Mouse (Mus musculus): ENCODE measurements around the gene Ppp1r21.

The Ppp1r21 gene

DNA sequence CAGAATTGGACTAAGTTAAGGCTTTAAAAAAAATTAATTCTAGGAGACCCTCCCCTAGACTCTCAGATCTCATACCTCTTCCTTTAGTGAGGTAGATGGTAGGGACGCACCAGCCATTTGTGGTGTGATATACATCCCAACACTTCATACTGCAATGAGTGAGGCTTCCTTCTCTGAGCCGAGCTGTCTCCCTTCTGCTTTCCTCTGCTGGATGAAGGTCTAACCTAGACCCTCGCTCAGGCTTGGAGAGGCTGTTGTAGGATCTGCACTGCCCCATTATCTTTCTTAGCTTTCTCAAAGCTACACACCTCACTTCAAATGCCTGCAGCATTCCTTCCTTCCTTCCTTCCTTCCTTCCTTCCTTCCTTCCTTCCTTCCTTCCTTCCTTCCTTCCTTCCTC is 83.8 kb downstream of the Ppp1r21 start:
- DNase-seq (ENCODE audit: low spot score in 2 of 2), result no peak

DNA sequence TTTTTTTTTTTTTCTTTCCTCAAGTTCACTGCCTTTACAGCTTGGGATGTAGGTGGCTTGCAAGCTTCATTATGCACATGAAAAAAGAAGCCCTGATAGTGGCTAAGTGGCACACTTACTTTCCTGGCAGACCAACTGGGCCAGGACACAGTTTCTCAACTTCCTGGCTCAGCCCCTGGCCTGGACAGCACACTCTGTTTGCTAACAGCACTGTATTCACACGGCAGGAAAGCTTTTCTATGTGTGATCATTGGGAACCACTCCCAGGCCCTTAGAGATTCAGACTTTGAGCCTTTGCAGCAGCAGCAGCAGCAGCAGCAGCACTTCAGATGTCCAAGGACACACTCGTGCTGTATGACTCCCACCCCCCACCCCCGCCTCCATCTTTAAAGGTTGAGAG is 84.3 kb downstream of the Ppp1r21 start:
- DNase-seq (ENCODE audit: low spot score in 2 of 2), result no peak

DNA sequence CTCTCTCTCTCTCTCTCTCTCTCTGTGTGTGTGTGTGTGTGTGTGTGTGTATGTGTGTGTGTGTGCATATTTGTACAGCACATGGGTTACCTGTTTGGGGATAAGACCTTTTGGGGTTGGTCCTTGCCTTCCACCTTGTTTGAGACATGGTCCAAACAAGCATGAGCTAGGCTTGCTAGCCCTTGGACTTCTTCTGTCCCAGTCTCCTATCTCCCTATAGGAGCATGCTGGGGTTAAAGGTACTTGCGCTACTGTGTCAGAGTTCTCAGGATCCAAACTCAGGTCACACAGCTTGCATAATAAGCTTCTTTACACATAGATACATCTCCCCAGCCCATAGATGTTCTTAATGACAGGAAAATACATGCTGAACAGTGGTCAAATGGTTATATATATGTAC is 84.8 kb downstream of the Ppp1r21 start:
- DNase-seq (ENCODE audit: low spot score in 2 of 2), result no peak

DNA sequence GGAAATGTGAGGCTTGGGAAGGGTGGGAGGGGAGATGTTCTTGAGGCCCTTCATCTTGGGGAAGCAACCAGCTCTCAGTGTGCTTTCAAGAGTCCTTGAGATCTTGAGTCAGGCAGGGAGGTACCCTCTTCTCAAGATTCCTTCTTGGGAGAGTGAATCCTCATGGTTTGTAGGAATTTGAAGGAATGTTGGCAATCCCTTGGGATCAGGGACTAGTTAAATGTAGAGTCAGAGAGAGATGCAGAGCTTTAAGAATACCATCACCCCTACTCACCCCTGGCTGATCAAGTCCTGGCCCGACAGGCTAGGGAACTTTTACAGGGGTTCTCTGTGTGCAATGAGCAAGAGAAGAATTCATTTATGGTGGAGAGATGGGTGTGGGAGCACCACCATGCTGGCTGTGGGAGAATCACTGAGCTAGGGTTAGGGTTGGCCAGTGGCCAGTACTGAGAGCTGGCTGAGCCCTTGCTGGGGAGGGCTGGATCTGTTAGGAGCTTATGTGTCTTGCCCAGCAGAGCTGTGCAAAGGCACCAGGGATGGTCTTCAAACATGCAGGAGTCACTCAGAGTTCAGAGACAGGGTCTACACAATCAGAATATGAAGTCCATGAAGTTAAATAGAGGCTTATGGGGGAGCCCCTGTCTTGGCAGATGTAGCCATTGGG is 85.7 kb downstream of the Ppp1r21 start:
- no peak for DNase-seq (ENCODE audit: low spot score in 2 of 2)

DNA sequence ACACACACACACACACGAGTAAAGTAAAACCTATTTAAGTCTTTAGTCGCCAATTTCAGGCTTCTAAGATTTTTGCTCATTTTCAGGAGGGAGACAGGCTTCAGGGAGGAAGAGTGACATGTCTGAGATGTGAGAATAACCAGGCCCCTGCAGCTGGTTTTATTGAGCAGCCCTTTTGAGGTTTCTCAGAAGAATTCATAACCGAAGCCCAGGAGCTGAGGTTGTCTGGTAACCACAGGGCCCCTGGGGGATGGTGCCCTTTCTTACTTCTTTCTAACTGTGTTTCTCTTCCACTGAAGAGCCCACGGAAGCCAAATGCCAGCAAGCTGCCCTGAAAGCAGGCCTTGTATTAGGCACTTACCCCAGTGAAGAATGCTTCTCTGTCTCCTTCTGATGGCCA is 91.0 kb downstream of the Ppp1r21 start:
- DNase-seq (ENCODE audit: low spot score in 2 of 2), result no peak

DNA sequence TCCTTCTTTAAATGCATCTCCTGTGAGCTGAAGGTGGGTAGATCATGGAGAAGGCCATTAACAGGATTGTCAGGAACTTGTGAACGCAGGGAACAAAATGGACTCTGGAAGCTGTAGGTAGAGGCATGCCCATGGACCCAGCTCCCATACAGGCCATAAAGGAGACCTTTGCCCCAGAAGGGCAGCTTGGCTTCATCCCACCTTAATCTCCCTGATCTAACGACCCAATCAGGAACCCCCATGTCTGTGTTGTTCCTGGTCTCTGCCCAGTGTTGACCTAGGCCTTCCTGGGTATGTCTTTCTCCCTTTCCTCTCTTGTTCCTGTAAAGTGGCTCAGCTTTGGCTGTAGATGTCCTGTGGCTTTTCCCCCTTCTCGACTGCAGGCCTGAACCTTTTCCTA is 91.5 kb downstream of the Ppp1r21 start:
- no peak for DNase-seq (ENCODE audit: low spot score in 2 of 2)

GRCm38 (mm10) chr17:88622711-88623110 is 92.8 kb downstream of the Ppp1r21 start:
- DNase-seq (ENCODE audit: low spot score in 2 of 2), result no peak

- DNase-seq (ENCODE audit: low spot score in 2 of 2), result no peak
Measured at GRCm38 (mm10) chr17:88624386-88624785, 94.5 kb downstream of the Ppp1r21 start.

- DNase-seq (ENCODE audit: low spot score in 2 of 2), result no peak
Measured at GRCm38 (mm10) chr17:88625350-88625749, 95.4 kb downstream of the Ppp1r21 start.

DNA sequence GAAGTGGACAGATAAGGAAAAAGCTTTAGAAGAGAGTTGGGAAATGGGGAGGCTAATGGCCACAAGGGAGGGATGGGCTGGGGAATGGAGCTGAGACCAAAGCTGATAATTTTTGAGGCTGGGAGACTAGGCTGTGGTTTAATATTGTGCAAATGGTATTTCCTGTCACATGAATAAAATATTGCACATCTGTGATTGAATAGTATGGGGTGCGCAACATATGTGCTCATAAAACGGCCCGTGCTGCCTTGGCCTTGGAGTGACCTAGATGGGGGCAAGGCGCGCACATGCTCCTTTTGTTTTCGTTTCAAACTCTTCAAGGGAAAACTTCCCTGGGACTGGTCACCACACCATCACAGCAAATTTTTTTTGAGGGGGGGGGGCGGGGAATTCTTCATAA is 96.0 kb downstream of the Ppp1r21 start:
- no peak for DNase-seq (ENCODE audit: low spot score in 2 of 2)

- no peak for DNase-seq (ENCODE audit: low spot score in 2 of 2)
Measured at GRCm38 (mm10) chr17:88626347-88626811, 96.5 kb downstream of the Ppp1r21 start.

DNA sequence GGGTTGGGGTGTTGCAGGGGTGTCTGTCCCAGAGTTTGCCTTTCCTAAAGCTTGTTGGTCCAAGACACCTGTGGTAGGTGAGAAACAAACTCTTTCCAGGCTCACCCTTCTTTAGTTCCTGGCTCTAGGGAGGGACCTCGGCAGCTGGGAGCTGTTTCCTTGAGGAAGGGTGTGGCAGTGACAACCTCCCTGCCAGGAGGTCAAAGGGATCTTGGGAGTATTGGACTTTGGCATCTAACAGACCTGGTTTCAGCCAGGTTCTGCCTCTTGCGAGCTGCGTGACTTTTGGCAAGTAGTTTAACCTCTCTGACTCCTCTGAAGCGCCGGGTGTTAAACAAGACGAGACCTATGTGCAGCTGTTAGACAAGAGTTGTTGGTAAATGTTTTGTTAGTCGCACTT is 97.2 kb downstream of the Ppp1r21 start:
- DNase-seq (ENCODE audit: low spot score in 2 of 2), result no peak

- no peak for DNase-seq (ENCODE audit: low spot score in 2 of 2)
Measured at GRCm38 (mm10) chr17:88628676-88629380, 98.9 kb downstream of the Ppp1r21 start.

DNA sequence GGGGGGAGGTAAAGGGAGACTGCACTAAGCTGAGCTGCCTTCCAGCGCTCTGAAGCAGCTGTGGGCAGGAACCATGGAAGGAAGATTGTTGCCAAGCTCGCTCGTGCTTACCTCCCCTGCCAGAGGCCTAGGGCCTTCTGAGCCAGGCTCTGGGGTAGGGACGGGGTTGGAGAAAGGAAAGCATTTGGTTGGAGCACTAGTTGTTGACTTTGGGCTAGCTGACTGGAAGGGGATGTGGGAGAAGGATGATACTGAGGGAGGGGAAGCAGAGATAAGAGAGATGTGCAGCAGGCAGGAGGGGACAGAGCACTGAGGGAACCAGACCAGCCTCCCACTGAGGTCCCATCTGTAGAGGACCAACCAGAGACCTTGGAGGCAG is 99.5 kb downstream of the Ppp1r21 start:
- no peak for DNase-seq (ENCODE audit: low spot score in 2 of 2)

DNA sequence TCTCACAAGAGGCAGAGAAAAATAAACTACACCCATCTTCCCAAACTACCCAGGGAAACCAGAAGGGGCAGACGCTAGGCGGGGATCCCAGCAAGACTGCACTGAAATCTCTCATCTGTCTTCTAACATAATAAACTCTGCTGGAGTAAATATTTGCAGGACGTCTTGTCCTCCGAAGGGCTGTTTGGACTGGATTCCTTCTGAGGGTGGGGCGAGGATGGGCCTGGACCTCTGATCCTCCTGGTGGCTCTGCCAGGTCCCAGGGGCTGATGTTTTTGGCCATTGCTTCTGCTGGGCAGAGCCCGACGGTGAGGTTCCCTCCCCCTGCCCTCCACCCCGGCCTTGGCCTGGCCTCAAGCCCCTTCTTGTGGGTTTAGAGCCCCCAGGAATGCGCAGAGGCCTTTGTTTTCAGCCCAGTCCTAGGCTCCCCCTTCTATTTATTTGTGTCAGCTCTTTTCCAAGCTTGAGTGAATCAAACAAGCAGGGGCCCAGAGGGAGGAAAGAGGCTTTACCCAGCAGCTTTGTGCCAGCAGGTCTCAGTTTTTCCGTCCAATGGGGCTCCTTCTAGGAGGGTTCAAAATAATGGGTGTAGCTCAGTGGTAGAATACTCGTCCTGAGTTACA is 100.1 kb downstream of the Ppp1r21 start:
- DNase-seq (ENCODE audit: low spot score in 2 of 2), result no peak

GRCm38 (mm10) chr17:88630554-88630948 is 100.6 kb downstream of the Ppp1r21 start:
- no peak for DNase-seq (ENCODE audit: low spot score in 2 of 2)

- DNase-seq (ENCODE audit: low spot score in 2 of 2), result no peak
Measured at GRCm38 (mm10) chr17:88632631-88633030, 102.7 kb downstream of the Ppp1r21 start.

DNA sequence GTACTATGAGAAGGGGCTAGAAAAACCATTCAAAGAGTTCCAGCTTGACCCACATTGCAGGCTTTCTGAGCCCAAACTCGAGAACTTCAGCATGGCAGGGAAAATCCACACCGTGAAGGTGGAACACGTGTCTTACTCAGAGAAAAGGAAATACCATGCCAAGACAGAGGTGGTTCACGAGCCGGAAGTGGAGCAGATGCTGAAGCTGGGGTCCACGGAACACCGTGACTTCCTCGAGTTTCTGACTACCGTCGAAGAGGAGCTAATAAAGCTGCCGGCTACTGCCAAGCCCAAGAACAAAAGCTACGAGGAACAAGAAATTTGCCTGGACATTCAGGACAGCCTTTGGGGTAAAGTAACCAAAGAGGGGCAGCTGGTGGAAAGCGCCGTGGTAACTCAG is 106.2 kb downstream of the Ppp1r21 start:
- DNase-seq (ENCODE audit: low spot score in 2 of 2), result no peak

DNA sequence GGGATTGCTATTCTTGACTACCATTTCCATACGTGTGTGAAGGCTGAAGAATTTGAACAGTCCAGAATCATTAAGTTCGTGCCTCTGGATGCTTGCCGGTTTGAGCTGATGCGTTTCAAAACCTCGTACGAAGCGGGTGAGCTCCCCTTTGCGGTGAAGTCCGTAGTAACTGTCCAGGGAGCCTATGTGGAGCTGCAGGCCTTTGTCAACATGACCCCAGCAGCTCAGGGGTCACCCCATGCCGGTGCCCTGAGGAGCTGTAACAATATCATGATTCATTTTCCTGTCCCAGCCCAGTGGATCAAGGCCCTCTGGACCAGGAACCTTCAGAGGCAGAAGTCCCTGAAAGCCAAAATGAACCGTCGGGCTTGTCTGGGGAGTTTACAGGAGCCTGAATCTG is 106.7 kb downstream of the Ppp1r21 start:
- DNase-seq (ENCODE audit: low spot score in 2 of 2), result no peak

Measured in frontal cortex, postnatal 25 days (tissue).